Mouse (Mus musculus) ES-E14 (cell line): ENCODE results near the gene Gdf15. TPM values are rescaled to one million over a fixed set of nuclear protein-coding genes. Genes with fewer than 3 reads are reported as not detected.
A peak's percentile ranks its signal among the peaks of the same experiment; 100 is the strongest.

ENCODE experiments used
- DNase-seq: peaks from one replicate; pipeline ENCODE4 v3.0.0-alpha.2; 2013; ENCODE audit warnings: low read depth, low spot score
- H3K27ac ChIP-seq: 2 replicates; pipeline ENCODE4 v1.5.1; 2012; ENCODE audit warnings: low read depth, mild to moderate bottlenecking, low read length, moderate library complexity, mixed read lengths; ENCODE audit not compliant: poor library complexity, insufficient read depth, severe bottlenecking
- H3K36me3 ChIP-seq: 2 replicates; pipeline ENCODE4 v1.6.1; 2012; ENCODE audit warnings: mild to moderate bottlenecking, low read length, moderate library complexity, mixed read lengths; ENCODE audit not compliant: control insufficient read depth, poor library complexity, insufficient read depth, severe bottlenecking
- H3K4me1 ChIP-seq, 2 experiments: fragments of 150-350 bp in 1 of 2; sonication (generic) in 1 of 2; 2 replicates each; pipeline ENCODE4 v1.6.1; 2012; ENCODE audit warnings: low read length in 2 of 2, mild to moderate bottlenecking in 1 of 2, mixed read lengths in 1 of 2; ENCODE audit not compliant: control insufficient read depth in 2 of 2, insufficient read depth in 2 of 2, poor library complexity in 1 of 2
- H3K4me3 ChIP-seq, 2 experiments: fragments of 150-350 bp in 1 of 2; sonication (generic) in 1 of 2; 2 replicates each; pipeline ENCODE4 v1.5.1; 2012; ENCODE audit warnings: low read length in 2 of 2, low read depth in 1 of 2, mild to moderate bottlenecking in 1 of 2, mixed read lengths in 1 of 2; ENCODE audit not compliant: insufficient read depth in 1 of 2, poor library complexity in 1 of 2, severe bottlenecking in 1 of 2
- H3K9ac ChIP-seq: 2 replicates; pipeline ENCODE4 v1.6.1; 2012; ENCODE audit warnings: low read depth, mild to moderate bottlenecking, low read length, mixed read lengths; ENCODE audit not compliant: poor library complexity, insufficient read depth, severe bottlenecking
- H3K9me3 ChIP-seq: fragments of 150-350 bp; sonication (generic); 2 replicates; pipeline ENCODE4 v1.6.1; 2012; ENCODE audit warnings: low read depth, mild to moderate bottlenecking, low read length; ENCODE audit not compliant: control insufficient read depth, insufficient read depth
- CHD2 ChIP-seq: IDR thresholded peaks from 2 replicates; pipeline ENCODE4 v1.6.1; 2014; ENCODE audit warnings: mild to moderate bottlenecking, low read depth, low read length, inconsistent platforms
- HCFC1 ChIP-seq: IDR thresholded peaks from 2 replicates; pipeline ENCODE4 v1.6.1; 2012; ENCODE audit warnings: low read length, inconsistent platforms, borderline replicate concordance; ENCODE audit not compliant: insufficient read depth
- MAFK ChIP-seq: IDR thresholded peaks from 2 replicates; pipeline ENCODE4 v1.6.1; 2014; ENCODE audit warnings: mild to moderate bottlenecking, low read depth, low read length, inconsistent platforms; ENCODE audit not compliant: insufficient read depth
- ZC3H11A ChIP-seq: IDR thresholded peaks from 2 replicates; pipeline ENCODE4 v1.6.1; 2012; ENCODE audit warnings: low read depth, mild to moderate bottlenecking, inconsistent platforms, low read length, borderline replicate concordance
- ZNF384 ChIP-seq: IDR thresholded peaks from 2 replicates; pipeline ENCODE4 v1.6.1; 2012; ENCODE audit warnings: low read depth, low read length, inconsistent platforms
- in situ Hi-C, 2 experiments: fragments of 600-800 bp; cut with MboI; formaldehyde crosslinking; loops; one replicate each; pipeline ENCODE4 v1.15.1; 2025; ENCODE audit warnings: low sequenced_read_pairs in 2 of 2, inconsistent platforms in 1 of 2; ENCODE audit not compliant: unreplicated experiment in 2 of 2
- total RNA-seq: library from RNA; depleted of rRNA; stranded (reverse); fragments of 300-350 nt; gene quantifications from 2 replicates; pipeline ENCODE4 v1.2.3, GENCODE M21; 2012; rRNA removed

Gene Gdf15
- total RNA-seq, 1 experiment = 7.0 TPM

DNA sequence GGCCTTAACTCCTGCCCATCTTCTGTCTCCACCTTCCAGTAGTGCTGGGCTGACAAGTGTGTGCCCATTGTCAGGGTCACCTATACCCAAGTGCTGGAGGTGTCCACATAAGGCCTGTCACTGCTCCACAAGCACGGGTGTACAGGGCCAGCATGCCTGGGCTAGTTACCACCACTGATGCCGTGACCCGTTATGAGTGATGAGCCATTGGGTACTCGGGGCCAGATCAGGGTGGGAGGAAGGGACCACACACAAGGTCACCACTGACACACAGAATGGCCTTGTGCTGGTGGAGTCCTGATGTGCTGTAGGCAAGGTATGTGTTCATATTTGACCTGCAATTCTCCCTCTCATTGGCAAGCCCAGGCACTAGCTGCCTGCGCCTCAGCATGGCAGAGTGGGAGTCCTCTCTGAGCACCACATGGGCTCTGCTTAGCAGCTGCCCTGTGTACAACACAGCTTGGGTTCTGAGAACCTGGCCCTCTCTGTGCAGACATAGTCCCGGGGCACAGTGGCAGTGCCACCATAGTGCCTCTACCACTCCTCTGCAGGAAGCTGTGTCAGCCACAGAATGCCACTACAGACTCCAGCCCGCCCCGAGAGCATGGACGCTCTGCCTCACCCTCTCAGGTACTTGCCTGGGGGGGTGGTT, 47.5 kb downstream of the Gdf15 start:
- in situ Hi-C loops = no loop called here
- Histone ChIP-seq H3K4me1 (peaks cover 0 to 8% of the 10 kb centered on the region in 2 experiments; a peak in 1 of 4 replicates), H3K9ac (no peak overlapping the region; the same call in 1 of the 2 replicates), H3K36me3 (peaks cover 40% of the 10 kb centered on the region), H3K4me3 (no peak overlapping the region), H3K9me3 (no peaks in the 10 kb centered on the region), H3K27ac (0 out of 2 replicates have a peak overlapping the region, but pooled peaks have one; percentile 1)
- no peak for DNase-seq
- TF ChIP-seq MAFK (no peak), ZC3H11A (no peak), CHD2 (no peak)

DNA sequence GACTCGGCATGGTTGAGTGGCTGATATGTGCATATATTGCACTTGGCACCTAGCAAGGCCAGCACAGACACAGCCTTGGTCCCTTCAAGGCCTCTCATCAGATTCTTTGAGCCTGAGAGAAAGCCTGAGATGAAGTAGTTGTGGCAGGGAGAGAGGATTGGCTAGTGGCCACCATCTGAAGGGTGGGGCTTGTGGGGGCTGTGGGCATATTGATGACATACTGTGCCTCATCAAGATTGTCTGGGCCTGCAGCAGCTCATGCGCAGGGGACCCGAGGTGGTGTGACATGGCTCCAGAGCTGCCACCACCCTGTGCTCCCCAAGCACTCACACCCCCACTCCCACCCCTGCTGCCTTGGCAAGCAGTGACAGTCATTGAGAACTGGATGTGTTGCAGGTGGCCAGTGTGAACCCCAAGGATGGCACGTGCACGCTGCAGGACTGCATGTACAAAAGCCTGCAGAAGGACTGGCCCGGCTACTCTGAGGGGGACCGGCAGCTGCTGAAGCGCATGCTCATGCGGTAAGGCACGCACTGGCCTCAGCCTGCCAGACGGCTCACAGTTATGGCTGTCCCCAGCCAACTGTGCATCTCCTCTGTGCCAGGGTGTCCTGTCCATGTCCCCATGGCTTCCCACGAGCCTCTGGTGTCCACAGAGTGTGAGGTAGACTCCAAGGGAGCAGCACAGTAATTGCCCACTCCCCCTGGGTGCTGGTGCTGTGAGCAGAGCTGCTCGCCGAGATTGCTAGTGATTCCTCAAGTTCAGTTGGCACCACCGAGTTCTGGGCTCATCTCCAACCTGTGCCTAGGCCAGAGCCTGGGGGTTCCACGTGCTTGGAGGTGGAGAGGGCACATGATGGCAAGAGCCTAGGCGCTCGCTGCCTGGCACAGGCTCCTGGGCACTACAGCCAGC, 48.5 kb downstream of the Gdf15 start:
- no peak overlapping the region for H3K4me3 ChIP-seq
- H3K36me3 ChIP-seq = peaks cover 40% of the 10 kb centered on the region
- in situ Hi-C loops = no loop called here
- H3K9me3 ChIP-seq = no peaks in the 10 kb centered on the region
- H3K4me1 ChIP-seq = 0 out of 4 replicates have a peak, but pooled peaks cover 0 to 4% of the 10 kb centered on the region in 2 experiments
- TF ChIP-seq HCFC1 (no peak), CHD2 (no peak), ZNF384 (no peak), ZC3H11A (no peak), MAFK (no peak)
- H3K27ac ChIP-seq = no peak overlapping the region
- H3K9ac ChIP-seq = no peak overlapping the region
- no peak for DNase-seq

Other genes with a start within 250 kb of the Gdf15 start
- gene Crtc1, start 192.9 kb downstream of the Gdf15 start, total RNA-seq = 3.3 and 4.9 TPM in 2 replicates
- 21.4 and 22.8 TPM in 2 replicates for gene Klhl26, start 155.5 kb downstream of the Gdf15 start, total RNA-seq
- 5.3 and 8.0 TPM in 2 replicates for gene Tmem59l, start 145.1 kb downstream of the Gdf15 start, total RNA-seq
- 17.0 and 29.3 TPM in 2 replicates for gene Crlf1, start 139.3 kb downstream of the Gdf15 start, total RNA-seq
- gene Rex1bd, start 125.7 kb downstream of the Gdf15 start, total RNA-seq = 125 and 130 TPM in 2 replicates
- 3,214 and 4,257 TPM in 2 replicates for gene Uba52, start 121.7 kb downstream of the Gdf15 start, total RNA-seq
- gene Fkbp8, start 104.7 kb downstream of the Gdf15 start, total RNA-seq = 252 and 256 TPM in 2 replicates
- gene Kxd1, start 104.5 kb downstream of the Gdf15 start, total RNA-seq = 27.9 and 35.3 TPM in 2 replicates
- gene Ell, start 93.0 kb downstream of the Gdf15 start, total RNA-seq = 15.8 and 16.1 TPM in 2 replicates
- 161 and 250 TPM in 2 replicates for gene Isyna1, start 38.1 kb downstream of the Gdf15 start, total RNA-seq
- gene Ssbp4, start 23.6 kb downstream of the Gdf15 start, total RNA-seq = 85.5 and 142 TPM in 2 replicates
- gene Lrrc25, start 16.3 kb downstream of the Gdf15 start, total RNA-seq = 0.13 TPM in 1 of 2 replicates, not detected in the other
- gene Pgpep1, start 27.9 kb upstream of the Gdf15 start, total RNA-seq = 15.5 and 21.4 TPM in 2 replicates
- 171 and 204 TPM in 2 replicates for gene Lsm4, start 40.8 kb upstream of the Gdf15 start, total RNA-seq
- gene Jund, start 66.5 kb upstream of the Gdf15 start, total RNA-seq = 60.1 TPM in 2 replicates
- 0.09 and 0.16 TPM in 2 replicates for gene Iqcn, start 71.0 kb upstream of the Gdf15 start, total RNA-seq
- 1.8 and 3.9 TPM in 2 replicates for gene Gm3336, start 86.1 kb upstream of the Gdf15 start, total RNA-seq
- 1.6 and 4.5 TPM in 2 replicates for gene Pde4c, start 91.3 kb upstream of the Gdf15 start, total RNA-seq
- 4.3 and 5.2 TPM in 2 replicates for gene Rab3a, start 122.2 kb upstream of the Gdf15 start, total RNA-seq
- 49.9 and 58.2 TPM in 2 replicates for gene Mpv17l2, start 128.5 kb upstream of the Gdf15 start, total RNA-seq
- gene Pik3r2, start 144.3 kb upstream of the Gdf15 start, total RNA-seq = 52.7 and 71.0 TPM in 2 replicates
- 7.8 and 11.5 TPM in 2 replicates for gene Mast3, start 172.6 kb upstream of the Gdf15 start, total RNA-seq
- 0.69 and 1.2 TPM in 2 replicates for gene Il12rb1, start 176.0 kb upstream of the Gdf15 start, total RNA-seq
- gene Arrdc2, start 207.3 kb upstream of the Gdf15 start, total RNA-seq = 11.4 and 18.8 TPM in 2 replicates
- gene Kcnn1, start 230.8 kb upstream of the Gdf15 start, total RNA-seq = 3.7 and 6.6 TPM in 2 replicates
- gene Ccdc124, start 241.5 kb upstream of the Gdf15 start, total RNA-seq = 52.5 and 82.3 TPM in 2 replicates